Mouse (Mus musculus) heart, embryonic 13.5 days (tissue): ENCODE measurements at regions not wholly inside any gene's neighbourhood (a gene's known extent, or its start where the extent isn't known, plus 50 kb on each side); places are given as distances from the start of the nearest gene placed in this dataset.

Source experiments
- ATAC-seq: fragments of 200-750 bp; cut with Nextera tagmentation; 2 replicates; pipeline ENCODE4 v1.8.0; 2017; ENCODE audit warnings: moderate TSS enrichment; ENCODE audit not compliant: insufficient number of reproducible peaks, low FRiP score, low TSS enrichment; ENCODE audit errors: extremely low read depth
- H3K27ac ChIP-seq: fragments of 300-500 bp; sonication (generic); replicated peaks from 2 replicates; pipeline ENCODE4 v1.5.1; 2015; ENCODE audit warnings: moderate library complexity, mild to moderate bottlenecking, inconsistent platforms
- H3K27me3 ChIP-seq: fragments of 300-500 bp; sonication (generic); replicated peaks from 2 replicates; pipeline ENCODE4 v1.6.1; 2015; ENCODE audit warnings: mild to moderate bottlenecking, inconsistent platforms
- H3K36me3 ChIP-seq: fragments of 300-500 bp; sonication (generic); 2 replicates; pipeline ENCODE4 v1.6.1; 2015; ENCODE audit warnings: mild to moderate bottlenecking, inconsistent platforms
- H3K4me1 ChIP-seq: fragments of 300-500 bp; sonication (generic); 2 replicates; pipeline ENCODE4 v1.6.1; 2015; ENCODE audit warnings: inconsistent platforms
- H3K4me2 ChIP-seq: fragments of 300-500 bp; sonication (generic); 2 replicates; pipeline ENCODE4 v1.6.1; 2015; ENCODE audit warnings: inconsistent platforms, mild to moderate bottlenecking, moderate library complexity
- H3K4me3 ChIP-seq: fragments of 300-500 bp; sonication (generic); 2 replicates; pipeline ENCODE4 v1.5.1; 2015; ENCODE audit warnings: moderate library complexity, mild to moderate bottlenecking, inconsistent platforms
- H3K9ac ChIP-seq: fragments of 300-500 bp; sonication (generic); 2 replicates; pipeline ENCODE4 v1.6.1; 2015; ENCODE audit warnings: inconsistent platforms, mild to moderate bottlenecking, moderate library complexity
- H3K9me3 ChIP-seq: fragments of 300-500 bp; sonication (generic); 2 replicates; pipeline ENCODE4 v1.6.1; 2016; ENCODE audit warnings: inconsistent platforms
- WGBS: fragments of 180-500 bp; shearing (Covaris S2); methylation state at CpG from one replicate; pipeline ENCODE4 v1.1.7; 2015; ENCODE audit warnings: mixed read lengths; 5-methylcytosine and 5-hydroxymethylcytosine counted together

GRCm38 (mm10) chr16:24157753-24158152 lies 169.1 kb upstream of the Bcl6 start:
- ATAC-seq, result no peak
- Histone ChIP-seq H3K36me3 (no peaks in the 10 kb centered on the region), H3K9ac (no peak overlapping the region), H3K9me3 (no peaks in the 10 kb centered on the region), H3K4me2 (no peak overlapping the region), H3K27me3 (no peaks in the 10 kb centered on the region), H3K27ac (no peak overlapping the region), H3K4me1 (0 out of 2 replicates have a peak, but pooled peaks cover 4% of the 10 kb centered on the region), H3K4me3 (no peak overlapping the region)
- 94% methylated on average over 2 of the region's 2 CpGs for WGBS

GRCm38 (mm10) chr16:24156729-24157430 lies 168.2 kb upstream of the Bcl6 start:
- peaks cover 10% of the 10 kb centered on the region for H3K4me1 ChIP-seq
- H3K27me3 ChIP-seq, result no peaks in the 10 kb centered on the region
- no peak overlapping the region for H3K4me3 ChIP-seq
- no peak for ATAC-seq
- no peaks in the 10 kb centered on the region for H3K36me3 ChIP-seq
- H3K9me3 ChIP-seq, result no peaks in the 10 kb centered on the region
- WGBS, result 50% methylated on average over 6 of the region's 6 CpGs
- H3K9ac ChIP-seq, result no peak overlapping the region
- H3K27ac ChIP-seq, result no peak overlapping the region
- no peak overlapping the region for H3K4me2 ChIP-seq

- WGBS, result 65% methylated on average over 4 of the region's 4 CpGs
- Histone ChIP-seq H3K36me3 (no peaks in the 10 kb centered on the region), H3K27me3 (no peaks in the 10 kb centered on the region), H3K4me3 (no peak overlapping the region), H3K4me1 (peaks cover 25% of the 10 kb centered on the region), H3K9me3 (no peaks in the 10 kb centered on the region), H3K9ac (no peak overlapping the region), H3K4me2 (no peak overlapping the region), H3K27ac (no peak overlapping the region)
- no peak for ATAC-seq
Measured at GRCm38 (mm10) chr16:24154816-24155357, 166.2 kb upstream of the Bcl6 start.

GRCm38 (mm10) chr16:24153943-24154342 lies 165.3 kb upstream of the Bcl6 start:
- H3K27me3 ChIP-seq, result no peaks in the 10 kb centered on the region
- H3K9me3 ChIP-seq, result no peaks in the 10 kb centered on the region
- H3K9ac ChIP-seq, result no peak overlapping the region
- H3K36me3 ChIP-seq, result no peaks in the 10 kb centered on the region
- no peak overlapping the region for H3K4me3 ChIP-seq
- H3K4me1 ChIP-seq, result peaks cover 25% of the 10 kb centered on the region
- H3K4me2 ChIP-seq, result no peak overlapping the region
- no peak for ATAC-seq
- 47% methylated on average over 1 of the region's 1 CpGs for WGBS
- no peak overlapping the region for H3K27ac ChIP-seq

GRCm38 (mm10) chr16:24151831-24152247 lies 163.2 kb upstream of the Bcl6 start:
- no peak overlapping the region for H3K9ac ChIP-seq
- H3K27ac ChIP-seq, result no peak overlapping the region
- H3K4me2 ChIP-seq, result peak overlapping the region; percentile 19; the same call in 1 of the 2 replicates
- H3K4me3 ChIP-seq, result no peak overlapping the region
- no peaks in the 10 kb centered on the region for H3K9me3 ChIP-seq
- H3K36me3 ChIP-seq, result no peaks in the 10 kb centered on the region
- 0 out of 2 replicates have a peak, but pooled peaks cover 3% of the 10 kb centered on the region for H3K27me3 ChIP-seq
- H3K4me1 ChIP-seq, result peaks cover 25% of the 10 kb centered on the region
- 20% methylated on average over 7 of the region's 7 CpGs for WGBS
- no peak for ATAC-seq

GRCm38 (mm10) chr16:24151178-24151725 lies 162.6 kb upstream of the Bcl6 start:
- peaks cover 25% of the 10 kb centered on the region for H3K4me1 ChIP-seq
- H3K36me3 ChIP-seq, result no peaks in the 10 kb centered on the region
- H3K27me3 ChIP-seq, result 0 out of 2 replicates have a peak, but pooled peaks cover 3% of the 10 kb centered on the region
- no peak; the same call in 1 of the 2 replicates for ATAC-seq
- peak overlapping the region; percentile 19 for H3K4me2 ChIP-seq
- no peaks in the 10 kb centered on the region for H3K9me3 ChIP-seq
- no peak overlapping the region for H3K4me3 ChIP-seq
- 10% methylated on average over 7 of the region's 7 CpGs for WGBS
- no peak overlapping the region for H3K9ac ChIP-seq
- no peak overlapping the region for H3K27ac ChIP-seq

- no peak overlapping the region for H3K4me3 ChIP-seq
- H3K27ac ChIP-seq, result 0 out of 2 replicates have a peak overlapping the region, but pooled peaks have one; percentile 1
- 0 out of 2 replicates have a peak, but pooled peaks cover 3% of the 10 kb centered on the region for H3K27me3 ChIP-seq
- WGBS, result 64% methylated on average over 2 of the region's 2 CpGs
- no peaks in the 10 kb centered on the region for H3K9me3 ChIP-seq
- no peak for ATAC-seq
- H3K4me2 ChIP-seq, result no peak overlapping the region
- H3K4me1 ChIP-seq, result peaks cover 25% of the 10 kb centered on the region
- no peaks in the 10 kb centered on the region for H3K36me3 ChIP-seq
- no peak overlapping the region for H3K9ac ChIP-seq
Measured at GRCm38 (mm10) chr16:24150512-24150911, 161.9 kb upstream of the Bcl6 start.

GRCm38 (mm10) chr16:24149441-24149840 lies 160.8 kb upstream of the Bcl6 start:
- no peak for ATAC-seq
- H3K4me3 ChIP-seq, result no peak overlapping the region

GRCm38 (mm10) chr16:24143894-24144293 lies 155.2 kb upstream of the Bcl6 start:
- no peak for ATAC-seq
- Histone ChIP-seq H3K36me3 (no peaks in the 10 kb centered on the region), H3K27me3 (0 out of 2 replicates have a peak, but pooled peaks cover 3% of the 10 kb centered on the region), H3K27ac (no peak overlapping the region), H3K4me2 (no peak overlapping the region), H3K4me3 (no peak overlapping the region), H3K9me3 (no peaks in the 10 kb centered on the region), H3K9ac (no peak overlapping the region), H3K4me1 (0 out of 2 replicates have a peak, but pooled peaks cover 3% of the 10 kb centered on the region)
- 81% methylated on average over 3 of the region's 3 CpGs for WGBS

More at GRCm38 (mm10) chr16:24149441-24149840, 160.8 kb upstream of the Bcl6 start:
- H3K9ac ChIP-seq, result no peak overlapping the region
- H3K27ac ChIP-seq, result no peak overlapping the region
- no peaks in the 10 kb centered on the region for H3K9me3 ChIP-seq
- H3K27me3 ChIP-seq, result 0 out of 2 replicates have a peak, but pooled peaks cover 3% of the 10 kb centered on the region
- 69% methylated on average over 4 of the region's 4 CpGs for WGBS
- H3K4me1 ChIP-seq, result peaks cover 25% of the 10 kb centered on the region
- no peaks in the 10 kb centered on the region for H3K36me3 ChIP-seq
- H3K4me2 ChIP-seq, result no peak overlapping the region

GRCm38 (mm10) chr16:24142915-24143541 lies 154.4 kb upstream of the Bcl6 start:
- H3K9ac ChIP-seq, result no peak overlapping the region
- H3K27ac ChIP-seq, result no peak overlapping the region
- no peak for ATAC-seq
- H3K4me2 ChIP-seq, result no peak overlapping the region
- WGBS, result 66% methylated on average over 5 of the region's 5 CpGs
- no peaks in the 10 kb centered on the region for H3K36me3 ChIP-seq
- no peaks in the 10 kb centered on the region for H3K9me3 ChIP-seq
- H3K4me1 ChIP-seq, result 0 out of 2 replicates have a peak, but pooled peaks cover 3% of the 10 kb centered on the region
- no peaks in the 10 kb centered on the region for H3K27me3 ChIP-seq
- no peak overlapping the region for H3K4me3 ChIP-seq

- H3K4me3 ChIP-seq, result no peak overlapping the region
- no peaks in the 10 kb centered on the region for H3K36me3 ChIP-seq
- peaks cover 6% of the 10 kb centered on the region; the same call in 1 of the 2 replicates for H3K27me3 ChIP-seq
- 80% methylated on average over 3 of the region's 3 CpGs for WGBS
- H3K9ac ChIP-seq, result no peak overlapping the region
- H3K4me2 ChIP-seq, result no peak overlapping the region
- no peak for ATAC-seq
- H3K4me1 ChIP-seq, result peaks cover 9% of the 10 kb centered on the region; the same call in 1 of the 2 replicates
- no peak overlapping the region for H3K27ac ChIP-seq
- H3K9me3 ChIP-seq, result no peaks in the 10 kb centered on the region
Measured at GRCm38 (mm10) chr16:24139109-24139508, 150.5 kb upstream of the Bcl6 start.
